Mouse (Mus musculus) adrenal gland, postnatal 36 days (tissue): Measurements from ENCODE around the gene Gm7579. TPM values are rescaled to one million over a fixed set of nuclear protein-coding genes. Genes with fewer than 3 reads are reported as not detected.

Experiments
- total RNA-seq, 2 experiments: library from RNA; stranded (reverse); gene quantifications; 2 replicates each; pipeline ENCODE4 v1.2.3; 2021

Gene Gm7579
- total RNA-seq, 2 experiments from 2014 or later: not detected

Other genes starting within 250 kb of the Gm7579 start
- gene Mob2, start 150.8 kb upstream of the Gm7579 start, total RNA-seq: 10 to 100 TPM; 48.1 to 58.4 TPM
- 10 to 100 TPM in 1 of 2 experiments, 1 to 10 TPM in 1; 7.4 to 28.9 TPM for gene Dusp8, start 116.0 kb upstream of the Gm7579 start, total RNA-seq
- gene Gm45618, start 91.1 kb upstream of the Gm7579 start, total RNA-seq: not detected
- gene Gm39115, start 75.8 kb upstream of the Gm7579 start, total RNA-seq: not detected
- not detected for gene Gm45337, start 67.3 kb upstream of the Gm7579 start, total RNA-seq
- not detected for gene Gm29735, start 54.7 kb upstream of the Gm7579 start, total RNA-seq
- gene Gm4553, start 46.1 kb upstream of the Gm7579 start, total RNA-seq: not detected
- not detected for gene Krtap5-2, start 35.9 kb upstream of the Gm7579 start, total RNA-seq
- gene Gm10153, start 21.5 kb upstream of the Gm7579 start, total RNA-seq: not detected
- not detected for gene Krtap5-3, start 10.5 kb upstream of the Gm7579 start, total RNA-seq
- gene Krtap5-5, start 18.1 kb downstream of the Gm7579 start, total RNA-seq: not detected
- not detected for gene Gm40460, start 29.2 kb downstream of the Gm7579 start, total RNA-seq
- not detected for gene Gm2431, start 46.5 kb downstream of the Gm7579 start, total RNA-seq
- gene Gm4559, start 62.5 kb downstream of the Gm7579 start, total RNA-seq: not detected
- not detected for gene Krtap5-1, start 85.3 kb downstream of the Gm7579 start, total RNA-seq
- gene Krtap5-4, start 91.7 kb downstream of the Gm7579 start, total RNA-seq: not detected
- 1 to 10 TPM; 3.0 to 4.4 TPM for gene Ifitm10, start 161.9 kb downstream of the Gm7579 start, total RNA-seq
- gene Gm49369, start 170.8 kb downstream of the Gm7579 start, total RNA-seq: 1 to 10 TPM; 2.6 to 3.3 TPM
- gene Ctsd, start 176.2 kb downstream of the Gm7579 start, total RNA-seq: 1,000 to 10,000 TPM in 1 of 2 experiments, 100 to 1,000 TPM in 1; 932 to 1,123 TPM
- gene Syt8, start 223.0 kb downstream of the Gm7579 start, total RNA-seq: not detected
- gene Tnni2, start 229.9 kb downstream of the Gm7579 start, total RNA-seq: under 1 TPM; 0.50 to 0.89 TPM
- 10 to 100 TPM; 16.8 to 23.1 TPM for gene Lsp1, start 248.9 kb downstream of the Gm7579 start, total RNA-seq